Mouse (Mus musculus) embryonic facial prominence, embryonic 14.5 days (tissue): ENCODE data around the gene Cacna1e. TPM values are rescaled to one million over a fixed set of nuclear protein-coding genes. Genes with fewer than 3 reads are reported as not detected.

Experiments
- ATAC-seq: fragments of 200-750 bp; cut with Nextera tagmentation; 2 replicates; pipeline ENCODE4 v1.8.0; 2017; ENCODE audit warnings: low read depth, moderate number of reproducible peaks, moderate TSS enrichment
- DNase-seq: peaks from one replicate; pipeline ENCODE4 v3.0.0-alpha.2; 2015; ENCODE audit warnings: low spot score
- H3K27ac ChIP-seq: fragments of 300-500 bp; sonication (generic); replicated peaks from 2 replicates; pipeline ENCODE4 v1.5.1; 2014; ENCODE audit warnings: low read depth, mild to moderate bottlenecking, low read length, moderate library complexity
- H3K27me3 ChIP-seq: fragments of 300-500 bp; sonication (generic); replicated peaks from 2 replicates; pipeline ENCODE4 v1.6.1; 2014; ENCODE audit warnings: low read length; ENCODE audit not compliant: control insufficient read depth, insufficient read depth
- H3K36me3 ChIP-seq: fragments of 300-500 bp; sonication (generic); 2 replicates; pipeline ENCODE4 v1.6.1; 2014; ENCODE audit warnings: low read length, mixed read lengths; ENCODE audit not compliant: control insufficient read depth, insufficient read depth
- H3K4me1 ChIP-seq: fragments of 300-500 bp; sonication (generic); 2 replicates; pipeline ENCODE4 v1.6.1; 2014; ENCODE audit warnings: antibody characterized with exemption, low read length; ENCODE audit not compliant: control insufficient read depth, insufficient read depth
- H3K4me2 ChIP-seq: fragments of 300-500 bp; sonication (generic); 2 replicates; pipeline ENCODE4 v1.6.1; 2014; ENCODE audit warnings: low read depth, mild to moderate bottlenecking, low read length, moderate library complexity, mixed read lengths
- H3K4me3 ChIP-seq: fragments of 300-500 bp; sonication (generic); 2 replicates; pipeline ENCODE4 v1.5.1; 2014; ENCODE audit warnings: low read depth, mild to moderate bottlenecking, low read length
- H3K9ac ChIP-seq: fragments of 300-500 bp; sonication (generic); 2 replicates; pipeline ENCODE4 v1.6.1; 2014; ENCODE audit warnings: low read depth, mild to moderate bottlenecking, low read length, moderate library complexity, mixed read lengths
- H3K9me3 ChIP-seq: fragments of 300-500 bp; sonication (generic); 2 replicates; pipeline ENCODE4 v1.6.1; 2016; ENCODE audit warnings: low read length; ENCODE audit not compliant: control insufficient read depth
- WGBS: fragments of 180-500 bp; shearing (Covaris S2); extraction: QIAGEN DNeasy Blood & Tissue Kit; methylation state at CpG from one replicate; pipeline ENCODE4 v1.1.7; 2014; 5-methylcytosine and 5-hydroxymethylcytosine counted together
- polyA plus RNA-seq: library from polyadenylated mRNA; unstranded; fragments of >200 nt; fragmentation: Nextera tagmentation; extraction: Ambion mirVana; gene quantifications from 2 replicates; pipeline ENCODE4 v1.2.1, GENCODE M21; 2014

The Cacna1e gene
- polyA plus RNA-seq, 1 experiment from 2014 or later = 0.99 TPM

GRCm38 (mm10) chr1:154605601-154606000 is 278.7 kb downstream of the Cacna1e start:
- no peak overlapping the region for H3K4me3 ChIP-seq
- DNase-seq (no peak), ATAC-seq (no peak)
- no peaks in the 10 kb centered on the region; the same call in 1 of the 2 replicates for H3K9me3 ChIP-seq
- no peaks in the 10 kb centered on the region for H3K36me3 ChIP-seq
- no peak overlapping the region for H3K4me2 ChIP-seq
- 86% methylated on average over 2 of the region's 2 CpGs for WGBS
- H3K4me1 ChIP-seq = no peaks in the 10 kb centered on the region
- no peak overlapping the region for H3K9ac ChIP-seq
- no peak overlapping the region for H3K27ac ChIP-seq
- H3K27me3 ChIP-seq = no peaks in the 10 kb centered on the region

GRCm38 (mm10) chr1:154603781-154604180 is 280.5 kb downstream of the Cacna1e start:
- Histone ChIP-seq H3K27ac (no peak overlapping the region), H3K9me3 (no peaks in the 10 kb centered on the region; the same call in 1 of the 2 replicates), H3K27me3 (no peaks in the 10 kb centered on the region), H3K4me1 (no peaks in the 10 kb centered on the region), H3K36me3 (no peaks in the 10 kb centered on the region), H3K9ac (no peak overlapping the region), H3K4me2 (no peak overlapping the region), H3K4me3 (no peak overlapping the region)
- ATAC-seq (no peak), DNase-seq (no peak)

DNA sequence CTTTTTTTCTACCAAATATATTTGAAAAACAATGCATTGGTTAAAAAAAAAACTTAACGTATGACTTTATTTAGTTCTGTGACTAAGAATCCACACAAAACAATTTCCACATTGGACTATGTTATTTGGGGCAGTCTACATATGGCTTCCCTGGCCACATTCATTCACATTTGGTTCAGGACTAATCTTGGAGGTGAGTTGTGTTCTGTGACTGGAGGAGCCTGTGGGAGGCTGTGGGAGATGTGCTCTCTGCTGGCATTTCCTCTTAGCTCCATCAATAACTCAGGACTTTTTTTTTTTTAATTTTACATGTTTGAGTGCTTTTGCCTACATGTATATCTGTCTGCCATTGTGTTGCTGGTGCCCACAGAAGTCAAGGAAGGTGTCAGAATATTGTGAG is 281.8 kb downstream of the Cacna1e start:
- no peak for ATAC-seq

DNA sequence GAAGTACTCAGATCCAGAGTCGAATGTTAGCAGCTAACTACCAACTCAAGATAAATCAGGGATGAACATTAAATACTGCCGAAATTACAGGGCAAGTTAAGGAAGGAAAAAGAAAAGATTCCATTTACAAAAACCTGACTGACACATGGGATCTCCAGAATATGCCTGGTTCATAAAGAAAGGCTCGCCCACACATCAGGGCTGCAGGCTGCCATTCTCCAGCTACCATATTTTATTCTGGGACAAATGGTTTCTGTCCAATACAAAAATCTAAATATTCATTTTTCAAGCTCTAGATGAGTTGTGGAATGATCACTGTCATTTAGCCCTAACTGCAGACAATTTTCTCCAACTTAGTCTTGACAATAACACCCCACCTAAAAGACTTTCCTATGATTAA is 301.8 kb downstream of the Cacna1e start:
- H3K9me3 ChIP-seq = no peaks in the 10 kb centered on the region
- 87% methylated on average over 3 of the region's 3 CpGs for WGBS
- H3K4me1 ChIP-seq = no peaks in the 10 kb centered on the region
- H3K27ac ChIP-seq = no peak overlapping the region
- no peaks in the 10 kb centered on the region for H3K36me3 ChIP-seq
- H3K9ac ChIP-seq = no peak overlapping the region
- H3K4me2 ChIP-seq = no peak overlapping the region
- DNase-seq = no peak
- ATAC-seq = no peak
- H3K4me3 ChIP-seq = no peak overlapping the region
- H3K27me3 ChIP-seq = no peaks in the 10 kb centered on the region

More for the DNA sequence above, 281.8 kb downstream of the Cacna1e start:
- H3K4me1 ChIP-seq = no peaks in the 10 kb centered on the region
- H3K4me3 ChIP-seq = no peak overlapping the region
- no peaks in the 10 kb centered on the region for H3K36me3 ChIP-seq
- H3K27me3 ChIP-seq = no peaks in the 10 kb centered on the region
- no peak overlapping the region for H3K4me2 ChIP-seq
- 90% methylated on average over 1 of the region's 1 CpGs for WGBS
- no peak for DNase-seq
- no peaks in the 10 kb centered on the region; the same call in 1 of the 2 replicates for H3K9me3 ChIP-seq
- H3K27ac ChIP-seq = no peak overlapping the region
- no peak overlapping the region for H3K9ac ChIP-seq

DNA sequence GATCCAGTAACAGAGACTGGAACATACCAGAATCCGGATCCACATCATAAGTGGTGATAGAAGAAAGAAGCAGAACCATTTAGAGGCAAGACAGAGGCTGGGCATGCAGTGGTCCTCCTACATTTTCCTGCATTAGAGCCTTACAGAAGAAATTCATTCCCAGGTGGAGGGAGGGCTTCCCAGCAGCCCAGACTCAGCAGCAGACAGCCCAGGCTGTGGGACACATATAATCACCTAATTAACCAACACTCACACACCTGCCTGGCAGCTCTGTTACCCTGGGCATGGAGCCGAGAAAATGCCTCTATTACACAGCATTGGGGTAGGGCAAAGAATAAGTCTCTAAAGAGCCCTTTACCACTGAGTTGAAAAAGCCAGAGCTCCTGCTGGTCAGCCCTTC is 304.4 kb downstream of the Cacna1e start:
- 83% methylated on average over 2 of the region's 2 CpGs for WGBS
- Histone ChIP-seq H3K9ac (no peak overlapping the region), H3K27ac (no peak overlapping the region), H3K4me2 (no peak overlapping the region), H3K9me3 (no peaks in the 10 kb centered on the region), H3K27me3 (no peaks in the 10 kb centered on the region), H3K36me3 (no peaks in the 10 kb centered on the region), H3K4me3 (no peak overlapping the region), H3K4me1 (no peaks in the 10 kb centered on the region)
- no peak for DNase-seq
- ATAC-seq = peak; percentile 30; the same call in 1 of the 2 replicates

GRCm38 (mm10) chr1:154578748-154579147 is 305.6 kb downstream of the Cacna1e start:
- no peak for ATAC-seq
- no peak overlapping the region for H3K27ac ChIP-seq
- WGBS = 81% methylated on average over 4 of the region's 4 CpGs

GRCm38 (mm10) chr1:154576418-154576817 is 307.9 kb downstream of the Cacna1e start:
- H3K27ac ChIP-seq = no peak overlapping the region
- no peak overlapping the region for H3K4me3 ChIP-seq
- no peak overlapping the region for H3K9ac ChIP-seq
- H3K4me2 ChIP-seq = no peak overlapping the region
- 70% methylated on average over 2 of the region's 2 CpGs for WGBS
- DNase-seq = no peak
- H3K4me1 ChIP-seq = no peaks in the 10 kb centered on the region
- no peak for ATAC-seq
- no peaks in the 10 kb centered on the region for H3K27me3 ChIP-seq
- no peaks in the 10 kb centered on the region for H3K36me3 ChIP-seq
- H3K9me3 ChIP-seq = no peaks in the 10 kb centered on the region

More at GRCm38 (mm10) chr1:154578748-154579147, 305.6 kb downstream of the Cacna1e start:
- Histone ChIP-seq H3K9ac (no peak overlapping the region), H3K4me2 (no peak overlapping the region), H3K9me3 (no peaks in the 10 kb centered on the region), H3K27me3 (no peaks in the 10 kb centered on the region), H3K4me1 (no peaks in the 10 kb centered on the region), H3K36me3 (no peaks in the 10 kb centered on the region), H3K4me3 (no peak overlapping the region)
- DNase-seq = no peak

DNA sequence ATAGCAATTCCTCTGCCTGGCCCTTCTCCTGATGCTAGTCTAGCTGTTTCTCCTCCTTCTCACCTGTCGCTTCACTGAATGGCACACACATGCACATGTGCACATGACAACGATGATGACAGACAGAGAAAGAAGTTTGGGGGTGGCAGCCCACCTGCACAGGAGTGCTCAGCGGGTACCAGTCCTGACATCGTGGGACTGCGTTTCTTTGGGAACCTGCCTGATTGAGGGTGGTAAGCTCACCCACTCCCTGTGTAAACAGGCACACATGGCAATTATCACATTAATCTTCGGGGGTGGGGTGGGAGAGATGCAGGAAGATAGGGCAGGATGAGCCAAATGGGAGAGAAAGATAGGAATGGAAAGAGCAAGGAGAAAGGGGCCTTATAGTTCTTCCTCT is 318.3 kb downstream of the Cacna1e start:
- DNase-seq = no peak
- Histone ChIP-seq H3K4me1 (no peaks in the 10 kb centered on the region), H3K4me3 (no peak overlapping the region), H3K27me3 (no peaks in the 10 kb centered on the region), H3K27ac (no peak overlapping the region), H3K9ac (no peak overlapping the region), H3K9me3 (no peaks in the 10 kb centered on the region), H3K4me2 (no peak overlapping the region), H3K36me3 (no peaks in the 10 kb centered on the region)
- no peak for ATAC-seq
- 76% methylated on average over 6 of the region's 6 CpGs for WGBS

GRCm38 (mm10) chr1:154555811-154556210 is 328.5 kb downstream of the Cacna1e start:
- no peak overlapping the region for H3K9ac ChIP-seq
- 13% methylated on average over 1 of the region's 1 CpGs for WGBS
- no peak overlapping the region for H3K4me2 ChIP-seq
- H3K27ac ChIP-seq = no peak overlapping the region
- no peak overlapping the region for H3K4me3 ChIP-seq
- ATAC-seq (no peak; the same call in 1 of the 2 replicates), DNase-seq (peak; percentile 71)
- no peaks in the 10 kb centered on the region for H3K9me3 ChIP-seq
- no peaks in the 10 kb centered on the region for H3K4me1 ChIP-seq
- H3K36me3 ChIP-seq = no peaks in the 10 kb centered on the region
- no peaks in the 10 kb centered on the region for H3K27me3 ChIP-seq
